Mouse (Mus musculus) forebrain, embryonic 10.5 days (tissue): Measurements from ENCODE around the gene Olfr1153. TPM values are rescaled to one million over a fixed set of nuclear protein-coding genes. Genes with fewer than 3 reads are reported as not detected.

ENCODE experiments used
- DNase-seq: peaks from one replicate; pipeline ENCODE4 v3.0.0-alpha.2; 2017; ENCODE audit warnings: low spot score; ENCODE audit errors: extremely low spot score
- H3K27ac ChIP-seq: fragments of 300-500 bp; sonication (generic); 2 replicates; pipeline ENCODE4 v1.5.1; 2016; ENCODE audit warnings: mild to moderate bottlenecking
- H3K27me3 ChIP-seq: fragments of 300-500 bp; sonication (generic); 2 replicates; pipeline ENCODE4 v1.6.1; 2016; ENCODE audit warnings: mild to moderate bottlenecking; ENCODE audit not compliant: poor library complexity, severe bottlenecking
- H3K36me3 ChIP-seq: fragments of 300-500 bp; sonication (generic); replicated peaks from 2 replicates; pipeline ENCODE4 v1.6.1; 2016; ENCODE audit warnings: mild to moderate bottlenecking, moderate library complexity
- H3K4me1 ChIP-seq: fragments of 300-500 bp; sonication (generic); 2 replicates; pipeline ENCODE4 v1.6.1; 2016
- H3K4me3 ChIP-seq: fragments of 300-500 bp; sonication (generic); 2 replicates; pipeline ENCODE4 v1.5.1; 2016; ENCODE audit warnings: mild to moderate bottlenecking, moderate library complexity
- H3K9me3 ChIP-seq: fragments of 300-500 bp; sonication (generic); 2 replicates; pipeline ENCODE4 v1.6.1; 2016; ENCODE audit warnings: mild to moderate bottlenecking, moderate library complexity
- WGBS: fragments of 180-500 bp; shearing (Covaris S2); methylation state at CpG from one replicate; pipeline ENCODE4 v1.1.7; 2016; 5-methylcytosine and 5-hydroxymethylcytosine counted together
- polyA plus RNA-seq: library from polyadenylated mRNA; unstranded; fragments of >200 nt; fragmentation: Nextera tagmentation; extraction: Ambion mirVana; gene quantifications from 2 replicates; pipeline ENCODE4 v1.2.1, GENCODE M21; 2016

Gene Olfr1153
- not detected in 2 replicates for polyA plus RNA-seq

GRCm38 (mm10) chr2:87894662-87895061 is at the start of gene Olfr1153:
Olfr1153 (plus strand) TSS chr2:87894962.
- Histone ChIP-seq H3K27me3 (no peaks in the 10 kb centered on the region), H3K27ac (no peak within 1 kb of the TSS), H3K36me3 (no peaks in the 10 kb centered on the region), H3K4me3 (no peak within 1 kb of the TSS), H3K4me1 (no peaks in the 10 kb centered on the region), H3K9me3 (peaks cover 2% of the 10 kb centered on the region; the same call in 1 of the 2 replicates)
- 75% methylated on average over 1 of the region's 1 CpGs for WGBS
- no peak for DNase-seq

GRCm38 (mm10) chr2:87855562-87855961 is 39.2 kb upstream of the Olfr1153 start, which contains the start of gene Olfr1151:
Olfr1151 (plus strand) TSS chr2:87855862.
- H3K27ac ChIP-seq = no peak within 1 kb of the TSS
- H3K27me3 ChIP-seq = no peaks in the 10 kb centered on the region
- no peak for DNase-seq
- H3K4me1 ChIP-seq = no peaks in the 10 kb centered on the region
- 86% methylated on average over 1 of the region's 1 CpGs for WGBS
- H3K36me3 ChIP-seq = no peaks in the 10 kb centered on the region
- no peaks in the 10 kb centered on the region for H3K9me3 ChIP-seq
- no peak within 1 kb of the TSS for H3K4me3 ChIP-seq

GRCm38 (mm10) chr2:87866192-87866591 is 28.6 kb upstream of the Olfr1153 start, which contains the start of gene Olfr1152:
Olfr1152 (plus strand) TSS chr2:87866492.
- no peaks in the 10 kb centered on the region for H3K4me1 ChIP-seq
- H3K9me3 ChIP-seq = no peaks in the 10 kb centered on the region
- H3K27me3 ChIP-seq = no peaks in the 10 kb centered on the region
- no peaks in the 10 kb centered on the region for H3K36me3 ChIP-seq
- no peak within 1 kb of the TSS for H3K27ac ChIP-seq
- no peak for DNase-seq
- H3K4me3 ChIP-seq = no peak within 1 kb of the TSS

- no peak for DNase-seq
- Histone ChIP-seq H3K4me1 (no peaks in the 10 kb centered on the region), H3K4me3 (no peak within 1 kb of the TSS), H3K9me3 (no peaks in the 10 kb centered on the region), H3K27me3 (no peaks in the 10 kb centered on the region), H3K27ac (no peak within 1 kb of the TSS), H3K36me3 (no peaks in the 10 kb centered on the region)
- 89% methylated on average over 1 of the region's 1 CpGs for WGBS
Observed at GRCm38 (mm10) chr2:87905066-87905465, 10.3 kb downstream of the Olfr1153 start, which contains the start of gene Olfr1154. Olfr1154 (minus strand) TSS chr2:87905166.

GRCm38 (mm10) chr2:87945037-87945436 is 50.3 kb downstream of the Olfr1153 start, which contains the start of gene Olfr1155:
Olfr1155 (minus strand) TSS chr2:87945137.
- Histone ChIP-seq H3K4me1 (no peaks in the 10 kb centered on the region), H3K9me3 (no peaks in the 10 kb centered on the region), H3K27me3 (no peaks in the 10 kb centered on the region), H3K36me3 (no peaks in the 10 kb centered on the region), H3K27ac (no peak within 1 kb of the TSS), H3K4me3 (no peak within 1 kb of the TSS)
- 96% methylated on average over 1 of the region's 1 CpGs for WGBS
- no peak for DNase-seq

Other genes with a start within 250 kb of the Olfr1153 start
- gene Olfr1133, start 247.6 kb upstream of the Olfr1153 start, polyA plus RNA-seq = not detected in 2 replicates
- gene Olfr1134, start 236.5 kb upstream of the Olfr1153 start, polyA plus RNA-seq = not detected in 2 replicates
- gene Olfr1135, start 221.3 kb upstream of the Olfr1153 start, polyA plus RNA-seq = not detected in 2 replicates
- not detected in 2 replicates for gene Olfr1136, start 201.0 kb upstream of the Olfr1153 start, polyA plus RNA-seq
- gene Olfr1137, start 181.8 kb upstream of the Olfr1153 start, polyA plus RNA-seq = not detected in 2 replicates
- not detected in 2 replicates for gene Olfr1138, start 155.0 kb upstream of the Olfr1153 start, polyA plus RNA-seq
- not detected in 2 replicates for gene Olfr1140, start 151.2 kb upstream of the Olfr1153 start, polyA plus RNA-seq
- not detected in 2 replicates for gene Olfr1141, start 141.0 kb upstream of the Olfr1153 start, polyA plus RNA-seq
- gene Olfr152, start 115.5 kb upstream of the Olfr1153 start, polyA plus RNA-seq = not detected in 2 replicates
- not detected in 2 replicates for gene Olfr1143, start 94.4 kb upstream of the Olfr1153 start, polyA plus RNA-seq
- gene Olfr1145, start 85.1 kb upstream of the Olfr1153 start, polyA plus RNA-seq = not detected in 2 replicates
- not detected in 2 replicates for gene Olfr1148, start 64.4 kb upstream of the Olfr1153 start, polyA plus RNA-seq
- not detected in 2 replicates for gene Olfr1150-ps1, start 51.0 kb upstream of the Olfr1153 start, polyA plus RNA-seq
- not detected in 2 replicates for gene Olfr1151, start 39.1 kb upstream of the Olfr1153 start, polyA plus RNA-seq
- gene Olfr1152, start 28.5 kb upstream of the Olfr1153 start, polyA plus RNA-seq = not detected in 2 replicates
- not detected in 2 replicates for gene Olfr1154, start 10.2 kb downstream of the Olfr1153 start, polyA plus RNA-seq
- gene Olfr1155, start 50.2 kb downstream of the Olfr1153 start, polyA plus RNA-seq = not detected in 2 replicates
- gene Olfr1156, start 58.1 kb downstream of the Olfr1153 start, polyA plus RNA-seq = not detected in 2 replicates
- not detected in 2 replicates for gene Olfr1157, start 73.3 kb downstream of the Olfr1153 start, polyA plus RNA-seq
- not detected in 2 replicates for gene Olfr74, start 79.7 kb downstream of the Olfr1153 start, polyA plus RNA-seq
- not detected in 2 replicates for gene Olfr1158, start 95.2 kb downstream of the Olfr1153 start, polyA plus RNA-seq
- not detected in 2 replicates for gene Olfr1160, start 113.3 kb downstream of the Olfr1153 start, polyA plus RNA-seq
- not detected in 2 replicates for gene Olfr1161, start 127.8 kb downstream of the Olfr1153 start, polyA plus RNA-seq
- gene Olfr73, start 142.7 kb downstream of the Olfr1153 start, polyA plus RNA-seq = not detected in 2 replicates
- not detected in 2 replicates for gene Olfr1162, start 156.2 kb downstream of the Olfr1153 start, polyA plus RNA-seq
- gene Olfr1163, start 176.9 kb downstream of the Olfr1153 start, polyA plus RNA-seq = not detected in 2 replicates
- not detected in 2 replicates for gene Olfr1164, start 199.0 kb downstream of the Olfr1153 start, polyA plus RNA-seq
- not detected in 2 replicates for gene Olfr1166, start 233.3 kb downstream of the Olfr1153 start, polyA plus RNA-seq